Mouse (Mus musculus) thymus, adult 2 months (tissue): ENCODE measurements around the gene 1700029J07Rik.

Source experiments
- CTCF ChIP-seq: fragments of 200-500 bp; IDR thresholded peaks from 2 replicates; pipeline ENCODE4 v1.5.1; 2012; ENCODE audit warnings: mild to moderate bottlenecking, control low read depth, low read length, moderate library complexity, borderline replicate concordance; ENCODE audit not compliant: control insufficient read depth, poor library complexity, insufficient read depth; ENCODE audit errors: extremely low read depth
- POLR2A ChIP-seq: fragments of 200-500 bp; IDR thresholded peaks from 2 replicates; pipeline ENCODE4 v1.6.1; 2012; ENCODE audit warnings: mild to moderate bottlenecking, low read length, control low read depth, moderate library complexity; ENCODE audit not compliant: control insufficient read depth, poor library complexity, insufficient read depth; ENCODE audit errors: extremely low read depth

DNA sequence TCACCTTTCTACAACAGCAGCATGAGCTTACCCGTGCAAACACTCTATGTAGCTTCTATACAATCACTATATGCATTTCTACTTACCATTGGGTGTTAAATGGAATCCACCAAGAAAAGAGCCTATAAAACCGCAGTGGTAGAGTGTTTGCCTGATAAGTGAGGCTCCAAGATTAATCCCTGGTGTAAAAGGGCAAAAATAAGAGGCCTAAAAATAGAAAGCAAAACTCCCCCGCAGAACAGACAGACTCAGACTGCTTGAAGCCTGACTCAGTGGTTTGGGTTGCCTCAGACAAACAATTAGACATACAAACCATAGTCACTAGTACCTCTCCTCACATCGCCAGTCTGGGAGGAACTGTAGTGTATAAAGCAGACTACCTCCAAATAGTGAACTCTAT is 30.5 kb upstream of the 1700029J07Rik start, which contains the start of gene Ankrd37:
- no peak for TF ChIP-seq POLR2A
- no peak for TF ChIP-seq CTCF
